Mouse (Mus musculus) liver, adult 2 months (tissue): Measurements from ENCODE around the gene Ctf1.

Source experiments
- CTCF ChIP-seq: fragments of 200-500 bp; IDR thresholded peaks from 2 replicates; pipeline ENCODE4 v1.5.1; 2011; ENCODE audit warnings: low read depth, low read length, control low read depth
- POLR2A ChIP-seq: fragments of 200-500 bp; IDR thresholded peaks from 2 replicates; pipeline ENCODE4 v1.6.1; 2011; ENCODE audit warnings: low read length, control low read depth; ENCODE audit not compliant: insufficient read depth; ENCODE audit errors: extremely low read depth

GRCm38 (mm10) chr7:127725490-127725889 lies 13.0 kb downstream of the Ctf1 start:
- TF ChIP-seq CTCF, result no peak
- no peak for TF ChIP-seq POLR2A
